21 mouse cellular contexts compared by ENCODE assay signal in genomic region chr3:22006651-22007050, GRCm38 (mm10).
"Had no signal": no experiment of that assay in that cellular context is flagged by ENCODE, and none has a peak within 500 bp of the region (broad histone marks: within the 10 kb centered on the region; RNA-seq: fewer than 3 reads in every experiment).

No protein-coding gene starts in this region.

- H3K9me3 ChIP-seq: limb, embryonic 10.5 days; limb, embryonic 13.5 days; megakaryocyte, embryonic 14.5 days; midbrain, embryonic 10.5 days; neural tube, embryonic 12.5 days; neural tube, embryonic 15.5 days; stomach, embryonic 15.5 days had no signal

- H3K4me1 ChIP-seq: limb, embryonic 10.5 days; limb, embryonic 13.5 days; neural tube, embryonic 12.5 days; neural tube, embryonic 15.5 days; stomach, embryonic 15.5 days had no signal

- H3K36me3 ChIP-seq: limb, embryonic 10.5 days; limb, embryonic 13.5 days; midbrain, embryonic 10.5 days; neural tube, embryonic 12.5 days; neural tube, embryonic 15.5 days; stomach, embryonic 15.5 days had no signal

- ATAC-seq: liver, postnatal 0 days had no signal

- H3K27me3 ChIP-seq: limb, embryonic 13.5 days; megakaryocyte, embryonic 14.5 days; neural tube, embryonic 12.5 days; neural tube, embryonic 15.5 days; stomach, embryonic 15.5 days had no signal

- H3K4me2 ChIP-seq: limb, embryonic 13.5 days; lung, embryonic 14.5 days; neural tube, embryonic 12.5 days; neural tube, embryonic 15.5 days; stomach, embryonic 15.5 days had no signal

- H3K27ac ChIP-seq: kidney, postnatal 0 days; layer of hippocampus, adult 2 months; limb, embryonic 10.5 days; limb, embryonic 13.5 days; liver, embryonic 14.5 days; midbrain, embryonic 10.5 days; neural tube, embryonic 12.5 days; neural tube, embryonic 15.5 days; stomach, embryonic 15.5 days had no signal

- H3K9ac ChIP-seq: limb, embryonic 13.5 days; liver, embryonic 14.5 days; liver, postnatal 0 days; lung, embryonic 14.5 days; neural tube, embryonic 12.5 days; neural tube, embryonic 15.5 days; stomach, embryonic 15.5 days had no signal

- DNase-seq: kidney, adult 2 months; kidney, postnatal 25 days; layer of hippocampus, adult 9-11 months; liver; liver, postnatal 0 days; right cerebral cortex, adult 18-20 months; right cerebral cortex, postnatal 14 days; right cerebral cortex, postnatal 4 days; spleen, adult 18-20 months; thymus, postnatal 25 days had no signal

- H3K4me3 ChIP-seq: layer of hippocampus, adult 2 months; limb, embryonic 10.5 days; limb, embryonic 13.5 days; megakaryocyte, embryonic 14.5 days; midbrain, embryonic 10.5 days; neural tube, embryonic 12.5 days; neural tube, embryonic 15.5 days; stomach, embryonic 15.5 days had no signal
